Mouse (Mus musculus) lung, adult 18-20 months (tissue): ENCODE data around the gene Phlpp1.
"Not testable (repeated sequence)": the region's sequence is repeated elsewhere in the genome, so short reads cannot be mapped to it uniquely, and the experiment has no call there.

ENCODE experiments used
- DNase-seq, 2 experiments: peaks; one replicate each; pipeline ENCODE4 v3.0.0; 2022; ENCODE audit warnings: mixed read lengths in 2 of 2

The Phlpp1 gene

DNA sequence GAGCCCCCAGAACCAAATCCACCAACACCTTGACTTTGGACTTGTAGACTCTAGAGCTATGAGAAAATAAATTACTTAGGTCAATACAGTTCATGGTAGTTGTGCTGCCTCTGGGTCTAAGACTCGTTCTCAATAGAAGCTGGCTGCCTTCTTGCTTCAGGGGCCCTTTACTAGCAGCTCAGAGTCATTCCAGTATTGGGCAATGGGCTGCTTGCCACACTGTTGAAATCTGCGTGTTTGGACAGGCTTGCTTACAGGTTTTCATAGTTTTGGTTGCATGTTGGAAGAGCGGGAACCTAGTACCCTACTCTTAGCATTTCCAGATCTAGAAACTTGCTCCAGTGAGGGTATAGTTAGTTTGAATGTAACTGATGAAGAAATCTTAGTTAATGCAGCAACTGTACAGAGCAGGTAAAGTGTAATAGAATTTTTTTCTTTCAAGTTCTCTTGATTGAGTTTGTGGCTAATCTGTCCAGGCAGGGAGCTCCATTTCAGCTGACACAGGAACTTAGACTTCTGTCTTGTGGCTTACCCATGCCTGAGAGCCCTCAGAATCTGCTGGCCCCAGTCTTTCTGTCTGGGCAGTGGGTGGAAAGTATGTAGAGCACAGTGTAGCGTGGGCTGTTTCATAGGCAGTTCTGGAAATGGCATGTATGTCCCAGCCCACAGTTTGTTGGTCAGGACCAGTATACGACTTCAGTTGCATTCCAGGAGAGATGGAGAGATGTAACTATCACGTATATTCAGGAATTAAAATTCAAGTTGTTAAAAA is 96.7 kb downstream of the Phlpp1 start:
- peak; percentile 67 to 76 for DNase-seq

- DNase-seq = no peak
Measured at GRCm38 (mm10) chr1:106269337-106269736, 97.8 kb downstream of the Phlpp1 start.

DNA sequence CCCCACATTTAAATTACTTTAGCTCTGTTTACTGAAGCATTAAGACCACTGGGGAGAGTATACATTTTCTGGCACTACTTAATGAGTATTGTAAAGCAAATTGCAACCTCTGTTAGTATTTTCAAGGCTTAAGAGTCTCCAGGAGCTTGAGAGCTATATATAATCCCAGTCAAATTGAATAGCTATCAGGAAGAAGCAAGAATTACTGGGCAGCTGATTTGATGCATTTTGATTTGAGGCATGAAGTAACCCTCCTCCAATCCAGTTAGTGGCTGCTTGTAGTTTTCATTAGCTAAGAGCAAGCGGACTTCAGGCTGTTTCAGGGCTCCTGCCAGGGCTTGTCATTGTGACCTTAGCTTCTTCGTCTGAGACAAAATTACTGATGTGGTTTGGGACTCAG is 101.4 kb downstream of the Phlpp1 start:
- no peak for DNase-seq

DNA sequence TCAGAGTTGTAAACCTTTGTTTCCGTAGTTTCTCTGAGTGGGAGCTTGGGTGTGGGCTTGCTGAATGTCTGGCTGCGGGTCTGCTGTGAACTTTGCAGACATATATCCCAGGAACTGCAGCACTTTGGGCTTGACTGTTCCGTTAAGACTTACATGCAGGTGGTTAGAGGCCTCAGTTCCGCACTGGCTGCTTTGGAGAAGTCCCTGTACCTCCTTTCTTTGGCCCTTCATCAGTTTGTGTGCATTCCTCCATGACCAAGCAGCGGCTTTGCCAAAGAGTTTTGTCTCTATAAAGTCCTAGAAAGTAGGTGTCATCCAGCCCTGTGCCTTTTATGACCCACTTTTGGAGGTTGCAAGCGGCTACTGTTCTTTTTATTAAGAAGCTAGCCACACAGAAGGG is 102.2 kb downstream of the Phlpp1 start:
- no peak for DNase-seq

DNA sequence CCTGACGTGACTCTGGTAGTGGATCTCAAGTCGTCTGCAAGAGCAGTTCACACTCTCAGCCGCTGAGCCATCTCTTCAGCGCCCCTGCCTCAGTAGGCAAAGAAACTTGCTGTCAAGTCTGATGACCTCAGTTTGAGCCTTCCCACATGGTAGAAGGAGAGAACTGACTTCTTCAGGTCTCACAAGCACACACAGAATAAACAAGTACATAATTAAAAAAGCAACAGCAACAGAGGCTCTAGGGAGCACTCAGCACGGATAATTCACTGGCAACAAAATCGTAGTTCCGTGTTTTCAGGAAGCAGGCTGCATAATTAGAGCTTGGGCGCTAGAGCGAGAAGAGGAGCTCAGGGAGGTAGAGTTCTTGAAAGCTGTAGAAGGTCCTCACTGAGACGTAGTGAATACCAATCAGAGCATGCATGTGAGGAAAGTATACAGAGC is 103.0 kb downstream of the Phlpp1 start:
- DNase-seq = no peak

DNA sequence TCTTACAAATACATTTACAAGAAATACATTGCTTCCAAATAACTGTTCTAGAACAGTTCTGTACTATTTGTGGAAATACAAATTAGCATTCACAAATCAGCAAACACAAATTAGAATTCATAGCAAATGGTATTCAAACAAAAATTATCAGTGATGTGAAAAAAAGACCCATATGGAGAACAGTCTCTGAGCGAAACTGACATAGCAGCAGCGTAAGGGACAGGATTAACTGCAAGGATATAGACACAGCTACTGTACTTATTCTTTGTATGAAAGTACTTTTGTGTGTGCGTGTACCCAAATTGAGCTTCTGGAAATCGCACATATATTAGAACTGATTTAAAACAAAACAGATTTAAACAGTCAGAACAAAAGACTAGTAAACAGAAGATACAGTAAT is 103.6 kb downstream of the Phlpp1 start:
- no peak for DNase-seq

GRCm38 (mm10) chr1:106275731-106276130 is 104.2 kb downstream of the Phlpp1 start:
- DNase-seq = no peak

GRCm38 (mm10) chr1:106276824-106277223 is 105.3 kb downstream of the Phlpp1 start:
- no peak for DNase-seq

DNA sequence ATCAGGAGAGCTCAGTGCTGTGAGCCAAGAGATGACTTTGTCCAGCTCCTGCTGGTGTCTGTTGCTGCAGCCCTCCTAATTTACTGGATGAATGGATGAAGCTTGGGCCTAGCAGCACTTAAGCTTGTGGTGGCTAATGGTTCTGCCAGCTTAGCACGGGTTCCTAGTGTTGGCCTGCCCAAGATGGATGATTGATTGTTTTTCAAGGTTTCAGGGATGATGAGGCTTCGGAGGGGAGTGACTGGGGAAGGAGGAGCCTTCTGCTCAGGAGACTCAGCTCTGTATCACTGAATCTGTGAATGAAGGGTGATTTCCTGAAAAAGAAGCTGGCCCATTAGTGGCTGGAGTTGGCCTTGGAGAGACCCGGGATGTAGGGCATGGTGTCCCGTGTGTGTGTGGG is 105.7 kb downstream of the Phlpp1 start:
- DNase-seq = no peak

DNA sequence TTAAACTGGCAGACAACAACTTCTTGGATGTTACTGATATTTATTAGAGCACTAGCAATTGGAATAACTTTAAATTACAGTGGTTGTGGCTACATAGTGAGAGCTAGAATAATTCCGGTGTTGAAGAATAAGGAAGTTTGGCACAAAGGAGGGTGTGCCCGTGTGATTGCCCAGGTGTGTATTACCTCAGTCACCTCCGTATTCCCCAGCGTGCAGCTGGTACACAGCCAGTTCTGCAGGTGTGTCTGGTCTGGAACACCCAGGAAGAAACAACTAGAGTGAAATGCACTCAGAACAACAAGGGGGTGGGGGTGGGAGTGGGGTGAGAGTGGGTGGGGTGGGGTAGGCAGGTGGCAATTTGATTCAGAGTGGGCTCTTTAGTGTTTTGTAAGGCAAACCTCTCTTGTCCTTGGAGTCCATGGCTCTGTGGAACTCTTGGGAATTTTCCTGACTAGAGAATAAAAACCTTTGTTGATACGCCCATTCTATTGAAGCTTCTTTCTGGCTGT is 107.1 kb downstream of the Phlpp1 start:
- DNase-seq = peak; percentile 49 to 65

- DNase-seq = no peak
Measured at GRCm38 (mm10) chr1:106279404-106280123, 108.0 kb downstream of the Phlpp1 start.

- peak; percentile 33 to 62 for DNase-seq
Measured at GRCm38 (mm10) chr1:106280171-106280913, 108.8 kb downstream of the Phlpp1 start.

DNA sequence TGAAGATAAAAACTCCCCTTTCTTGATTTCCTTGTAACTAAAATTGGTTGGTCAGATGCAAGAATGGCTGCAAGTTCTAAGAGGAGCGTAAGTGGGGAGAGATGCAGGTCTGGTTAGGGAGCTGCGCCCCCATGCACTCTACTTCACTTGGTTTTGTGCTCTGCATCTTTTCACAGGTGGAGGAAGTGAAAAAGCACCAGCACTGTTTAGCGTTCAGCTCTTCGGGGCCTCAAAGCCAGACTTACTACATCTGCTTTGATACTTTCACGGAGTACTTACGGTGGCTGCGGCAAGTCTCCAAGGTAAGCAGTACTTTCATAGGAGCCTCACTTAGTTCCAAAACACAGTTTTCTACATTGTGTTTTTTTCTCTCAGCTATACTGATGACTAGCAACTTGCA is 115.3 kb downstream of the Phlpp1 start:
- no peak for DNase-seq

GRCm38 (mm10) chr1:106289065-106289464 is 117.5 kb downstream of the Phlpp1 start:
- DNase-seq = no peak

- no peak for DNase-seq
Measured at GRCm38 (mm10) chr1:106289580-106289979, 118.0 kb downstream of the Phlpp1 start.

DNA sequence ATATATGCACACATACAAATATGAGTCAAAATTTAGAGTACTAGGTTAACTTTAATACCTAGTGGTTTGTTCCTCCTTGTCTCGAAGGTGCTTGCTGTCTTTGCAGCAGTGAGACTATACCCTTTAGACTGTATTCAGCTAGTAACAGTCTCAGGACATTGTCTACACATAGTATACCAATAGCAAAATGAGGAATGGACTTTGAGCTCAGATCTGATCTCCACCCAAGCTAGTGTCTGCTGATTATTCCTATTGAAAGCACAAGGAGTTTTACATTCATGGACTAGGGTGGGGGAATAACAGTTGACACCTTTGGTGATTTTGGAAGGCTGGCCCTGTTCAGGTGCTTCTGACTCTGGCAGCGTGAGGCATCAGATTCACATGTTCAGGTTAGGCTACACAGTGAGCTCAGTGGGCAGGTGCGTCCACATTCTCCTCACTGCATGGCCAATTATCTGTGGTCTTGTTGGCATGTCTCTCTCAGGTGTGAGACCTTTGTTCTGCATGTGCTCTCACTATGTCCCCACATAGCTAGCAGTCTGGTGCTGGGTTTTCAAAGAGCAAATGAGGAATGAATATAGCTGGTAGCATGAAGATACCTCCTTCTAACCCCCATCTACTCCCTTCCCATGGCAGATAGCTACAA is 138.0 kb downstream of the Phlpp1 start:
- DNase-seq = no peak

GRCm38 (mm10) chr1:106310285-106310684 is 138.7 kb downstream of the Phlpp1 start:
- DNase-seq = no peak

DNA sequence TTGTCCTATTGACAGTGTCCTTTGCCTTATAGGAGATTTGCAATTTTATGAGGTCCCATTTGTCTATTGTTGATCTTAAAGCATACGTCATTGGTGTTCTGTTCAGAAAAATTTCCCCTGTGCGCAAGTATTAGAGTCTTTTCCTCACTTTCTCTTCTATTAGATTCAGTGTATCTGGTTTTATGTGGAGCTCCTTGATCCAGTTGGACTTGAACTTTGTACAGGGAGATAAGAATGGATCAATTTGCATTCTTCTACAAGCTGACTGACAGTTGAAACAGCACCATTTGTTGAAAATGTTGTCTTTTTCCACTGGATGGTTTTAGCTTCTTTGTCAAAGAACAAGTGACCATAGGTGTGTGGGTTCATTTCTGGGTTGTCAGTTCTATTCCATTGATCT is 140.3 kb downstream of the Phlpp1 start:
- not testable (repeated sequence) for DNase-seq

DNA sequence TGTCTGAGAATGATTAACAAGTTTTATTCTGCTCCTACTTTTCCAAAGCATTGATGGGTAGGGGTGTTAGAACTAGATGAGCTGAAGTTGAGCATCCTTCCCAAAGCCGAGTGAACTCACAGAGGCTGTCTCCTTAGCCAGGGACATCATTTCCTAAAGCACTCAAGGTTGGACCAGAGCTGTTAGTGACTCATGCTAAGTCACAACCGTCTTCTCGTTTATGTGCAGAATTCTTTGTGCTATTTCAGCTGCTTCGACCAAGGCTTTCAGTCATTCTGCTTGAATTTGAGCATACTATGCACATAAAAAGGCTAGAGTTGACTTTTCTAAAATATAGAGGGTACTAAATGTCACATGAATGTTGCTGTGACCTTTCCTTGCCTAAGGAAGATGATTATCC is 142.9 kb downstream of the Phlpp1 start:
- no peak for DNase-seq

DNA sequence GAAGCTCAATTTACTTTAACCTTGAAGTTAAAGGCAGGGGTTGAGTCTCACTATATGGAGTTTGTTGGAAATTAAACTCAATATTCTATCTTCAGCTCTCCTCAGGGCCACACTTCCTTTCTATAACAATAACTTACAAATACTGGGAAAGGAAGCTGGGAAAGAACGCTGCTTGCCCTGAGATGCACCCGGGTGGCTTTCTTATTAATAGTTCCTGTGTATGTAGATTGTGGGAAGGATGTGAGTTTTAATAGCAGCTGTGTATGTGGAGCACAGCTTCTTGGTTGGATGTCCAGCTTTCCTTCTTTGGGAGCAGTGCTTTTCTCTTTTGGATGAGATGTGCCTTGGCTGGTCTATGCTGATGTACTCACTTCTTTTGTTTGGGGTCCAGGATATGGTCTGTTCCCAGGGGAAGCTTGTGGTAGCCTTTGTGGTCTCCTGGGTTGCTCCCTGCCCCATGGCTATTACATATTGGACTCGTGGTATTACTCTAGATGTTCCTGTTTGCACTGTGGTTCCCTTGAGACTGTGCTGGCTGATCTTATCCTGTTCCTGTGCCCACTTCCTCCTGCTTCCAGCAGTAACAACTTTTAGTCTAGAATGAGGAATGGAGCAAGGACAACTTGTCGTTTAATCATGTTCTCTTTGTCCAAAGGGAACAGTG is 145.2 kb downstream of the Phlpp1 start:
- DNase-seq = peak; percentile 26 to 48

- no peak for DNase-seq
Measured at GRCm38 (mm10) chr1:106318341-106318740, 146.8 kb downstream of the Phlpp1 start.

DNA sequence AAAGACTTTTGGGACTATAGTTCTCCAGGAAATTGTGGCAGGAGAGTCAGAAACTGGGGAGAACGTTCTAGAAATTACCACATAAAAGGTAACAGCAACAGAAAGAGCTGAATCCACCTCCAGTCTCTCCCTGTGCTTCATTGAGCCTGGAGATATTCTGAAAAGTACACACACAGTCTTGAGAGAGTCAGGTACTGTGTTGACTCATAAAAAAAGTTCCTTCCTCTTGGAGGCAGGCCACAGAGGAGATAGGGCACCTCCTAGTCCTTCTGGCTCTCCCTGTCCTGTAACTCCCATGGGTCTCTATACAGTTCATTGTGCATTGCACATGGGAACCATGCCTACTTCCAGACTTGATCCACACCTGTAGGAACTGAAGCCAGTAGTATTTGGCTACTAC is 149.0 kb downstream of the Phlpp1 start:
- DNase-seq = no peak
